Mouse (Mus musculus): Measurements from ENCODE around the gene 1700001J03Rik. TPM values are rescaled to one million over a fixed set of nuclear protein-coding genes. Genes with fewer than 3 reads are reported as not detected.
"Not testable (repeated sequence)": the region's sequence is repeated elsewhere in the genome, so short reads cannot be mapped to it uniquely, and the experiment has no call there.

The 1700001J03Rik gene
- polyA plus RNA-seq, 1 experiment = 2.2 TPM

DNA sequence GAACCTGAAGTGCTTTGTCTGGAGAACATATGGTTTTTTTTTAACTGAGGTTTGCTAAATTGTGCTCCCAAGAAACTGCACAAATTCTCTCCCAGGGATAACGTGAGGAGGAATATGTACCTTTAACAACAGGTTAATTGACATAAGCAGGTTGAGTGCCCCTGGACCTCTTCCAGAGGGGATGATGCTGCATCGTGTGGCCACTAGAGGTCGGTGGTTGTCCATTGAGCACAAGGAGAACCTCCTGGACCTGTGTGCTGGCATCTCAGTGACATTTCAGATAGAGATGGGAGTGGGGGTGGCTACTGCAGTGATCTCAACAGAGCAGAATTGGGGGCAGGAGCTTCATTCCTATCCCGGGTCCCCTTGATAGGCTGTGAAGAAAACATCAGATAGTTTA is 12.4 kb downstream of the 1700001J03Rik start:
- H3K4me1 ChIP-seq (ENCODE audit: control insufficient read depth, insufficient read depth, low read length); H3K27me3 ChIP-seq (ENCODE audit: control insufficient read depth, insufficient read depth, low read length); H3K4me3 ChIP-seq (replicated peaks; ENCODE audit: insufficient read depth, low read depth, low read length); H3K27ac ChIP-seq (ENCODE audit: insufficient read depth, low read length): not testable (repeated sequence)
- DNase-seq = peak; percentile 53 to 54
- peak; percentile 39; the same call in 1 of the 2 replicates for TF ChIP-seq CTCF (IDR thresholded peaks at IDR 0.05; ENCODE audit: borderline replicate concordance, insufficient read depth, low read depth, low read length)
- WGBS = 59% methylated on average over 4 of the region's 4 CpGs

DNA sequence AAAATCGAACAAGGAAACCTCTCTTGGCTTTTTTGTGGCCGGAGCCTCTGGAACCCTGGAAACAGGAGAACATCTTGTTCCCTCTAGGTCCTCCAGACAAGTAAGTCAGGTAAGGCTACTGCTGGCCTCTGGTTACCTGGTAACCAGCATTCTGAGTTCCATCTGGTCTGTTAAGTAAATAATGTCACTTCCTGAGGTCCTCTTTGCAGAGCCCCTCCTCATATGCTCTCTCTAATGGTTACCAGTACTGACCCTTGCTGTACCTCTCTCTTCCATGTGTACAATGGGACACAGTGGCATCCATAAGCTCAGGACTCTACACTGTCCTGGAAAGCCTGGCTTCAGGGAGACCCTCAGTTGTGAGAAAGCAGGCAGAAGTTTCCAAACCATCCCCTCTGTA is 14.5 kb downstream of the 1700001J03Rik start, which contains the start of gene Gm6309:
TSS of gene Gm6309 (minus strand) at position 101 of the 400 bp plus-strand sequence.
- not testable (repeated sequence) for DNase-seq; H3K4me1 ChIP-seq (ENCODE audit: control insufficient read depth, insufficient read depth, low read length); H3K4me3 ChIP-seq (replicated peaks; ENCODE audit: insufficient read depth, low read depth, low read length); H3K27ac ChIP-seq (ENCODE audit: insufficient read depth, low read length); H3K27me3 ChIP-seq (ENCODE audit: control insufficient read depth, insufficient read depth, low read length)
- 77% methylated on average over 2 of the region's 2 CpGs for WGBS

DNA sequence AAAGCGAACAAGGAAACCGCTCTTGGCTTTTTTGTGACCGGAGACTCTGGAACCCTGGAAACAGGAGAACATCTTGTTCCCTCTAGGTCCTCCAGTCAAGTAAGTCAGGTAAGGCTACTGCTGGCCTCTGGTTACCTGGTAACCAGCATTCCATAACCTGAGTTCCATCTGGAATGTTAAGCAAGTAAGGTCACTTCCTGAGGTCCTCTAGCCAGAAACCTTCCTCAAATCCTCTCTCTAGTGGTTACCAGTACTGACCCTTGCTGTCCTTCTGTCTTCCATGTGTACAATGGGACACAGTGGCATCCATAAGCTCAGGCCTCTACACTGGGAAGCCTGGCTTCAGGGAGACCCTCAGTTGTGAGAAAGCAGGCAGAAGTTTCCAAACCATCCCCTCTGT is 24.7 kb downstream of the 1700001J03Rik start, which contains the start of gene Gm5565:
TSS of gene Gm5565 (minus strand) at position 101 of the 400 bp plus-strand sequence.
- DNase-seq; H3K4me1 ChIP-seq (ENCODE audit: control insufficient read depth, insufficient read depth, low read length); H3K27me3 ChIP-seq (ENCODE audit: control insufficient read depth, insufficient read depth, low read length); H3K27ac ChIP-seq (ENCODE audit: insufficient read depth, low read length); H3K4me3 ChIP-seq (replicated peaks; ENCODE audit: insufficient read depth, low read depth, low read length): not testable (repeated sequence)
- WGBS = 96% methylated on average over 3 of the region's 3 CpGs

DNA sequence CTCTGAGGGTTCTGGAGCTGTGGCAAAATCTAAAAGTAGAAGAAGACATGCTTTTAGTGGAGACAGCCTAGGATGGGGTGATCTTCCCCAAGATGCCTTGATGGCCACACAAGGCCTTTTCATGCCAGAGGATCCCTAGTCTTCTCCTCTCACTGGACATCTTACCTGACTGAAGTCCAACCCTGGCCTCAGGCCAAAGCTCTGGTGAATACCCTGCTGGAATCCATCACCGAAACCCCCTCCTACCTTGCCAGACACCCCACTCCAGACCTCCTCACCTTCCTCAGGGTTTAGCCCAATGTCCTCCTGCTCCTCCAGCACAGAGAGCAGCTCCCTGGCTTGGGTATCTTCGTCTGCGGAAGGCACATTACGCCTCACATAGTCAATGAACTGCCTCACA is 26.8 kb downstream of the 1700001J03Rik start:
- not testable (repeated sequence) for H3K27me3 ChIP-seq (ENCODE audit: control insufficient read depth, insufficient read depth, low read length); H3K27ac ChIP-seq (ENCODE audit: insufficient read depth, low read length); H3K4me1 ChIP-seq (ENCODE audit: control insufficient read depth, insufficient read depth, low read length); H3K4me3 ChIP-seq (replicated peaks; ENCODE audit: insufficient read depth, low read depth, low read length); DNase-seq
- 95% methylated on average over 4 of the region's 4 CpGs for WGBS

DNA sequence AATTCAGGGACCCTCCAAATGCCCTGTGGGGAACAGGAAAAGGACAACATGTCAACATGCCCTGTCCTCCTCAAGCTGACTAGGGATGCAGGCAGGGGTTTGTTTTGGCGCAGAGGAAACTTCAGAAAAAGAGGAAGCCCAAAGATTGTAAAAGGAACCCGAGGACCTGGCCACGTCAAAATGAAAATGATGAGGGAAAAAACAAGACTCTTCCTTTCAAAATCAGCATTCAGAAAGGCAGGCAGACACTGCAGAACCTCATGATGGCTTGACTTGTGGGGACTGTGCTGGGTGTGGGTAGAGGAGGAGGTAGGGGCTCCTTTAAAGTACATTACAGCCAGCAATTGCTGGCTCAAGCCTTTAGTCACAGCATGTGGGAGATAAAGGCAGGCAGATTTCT is 34.6 kb downstream of the 1700001J03Rik start:
- TF ChIP-seq CTCF (IDR thresholded peaks at IDR 0.05; ENCODE audit: borderline replicate concordance, insufficient read depth, low read depth, low read length) (no peak), POLR2A (IDR thresholded peaks at IDR 0.05; ENCODE audit: borderline replicate concordance, insufficient read depth, low read length) (no peak)
- no peak for DNase-seq
- H3K4me3 ChIP-seq (replicated peaks; ENCODE audit: insufficient read depth, low read depth, low read length) = no peak overlapping the region
- H3K4me1 ChIP-seq (ENCODE audit: control insufficient read depth, insufficient read depth, low read length) = no peaks in the 10 kb centered on the region
- no peak overlapping the region for H3K27ac ChIP-seq (ENCODE audit: insufficient read depth, low read length)
- no peaks in the 10 kb centered on the region for H3K27me3 ChIP-seq (ENCODE audit: control insufficient read depth, insufficient read depth, low read length)
- WGBS = 63% methylated on average over 3 of the region's 3 CpGs

DNA sequence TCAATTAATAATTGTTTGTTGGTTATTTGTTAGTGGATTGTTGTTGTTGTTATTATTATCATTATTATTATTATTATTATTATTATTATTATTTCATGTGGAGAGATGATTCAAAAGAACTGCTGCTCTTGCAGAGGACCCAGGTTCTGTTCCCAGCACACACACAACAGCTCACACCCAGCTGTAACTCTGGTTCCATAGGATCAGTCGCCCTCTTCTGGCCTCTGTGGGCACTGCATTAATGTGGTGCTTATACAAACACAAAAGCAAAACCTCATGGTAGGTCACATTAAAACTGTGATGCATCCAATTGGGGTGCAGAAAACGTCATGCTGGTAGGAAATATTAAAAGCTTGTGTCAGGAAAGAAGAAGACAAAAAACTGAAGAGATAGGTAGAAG is 37.2 kb downstream of the 1700001J03Rik start:
- Histone ChIP-seq H3K27ac (ENCODE audit: insufficient read depth, low read length) (no peak overlapping the region), H3K4me1 (ENCODE audit: control insufficient read depth, insufficient read depth, low read length) (no peaks in the 10 kb centered on the region), H3K4me3 (replicated peaks; ENCODE audit: insufficient read depth, low read depth, low read length) (no peak overlapping the region), H3K27me3 (ENCODE audit: control insufficient read depth, insufficient read depth, low read length) (no peaks in the 10 kb centered on the region)
- TF ChIP-seq POLR2A (IDR thresholded peaks at IDR 0.05; ENCODE audit: borderline replicate concordance, insufficient read depth, low read length) (no peak), CTCF (IDR thresholded peaks at IDR 0.05; ENCODE audit: borderline replicate concordance, insufficient read depth, low read depth, low read length) (no peak)
- WGBS = 39% methylated on average over 2 of the region's 2 CpGs
- no peak for DNase-seq

Other genes with a start within 250 kb of the 1700001J03Rik start
- gene Cyp3a25, start 175.7 kb downstream of the 1700001J03Rik start, polyA plus RNA-seq (2012; rRNA removed) = not detected in 2 replicates
- not detected in 2 replicates for gene Cyp3a59, start 106.0 kb downstream of the 1700001J03Rik start, polyA plus RNA-seq (2012; rRNA removed)
- not detected in 2 replicates for gene Gm5565, start 24.8 kb downstream of the 1700001J03Rik start, polyA plus RNA-seq (2012; rRNA removed)
- gene Gm6309, start 14.6 kb downstream of the 1700001J03Rik start, polyA plus RNA-seq (2012; rRNA removed) = not detected in 2 replicates
- 67.0 and 68.4 TPM in 2 replicates for gene Rnf6, start 36.3 kb upstream of the 1700001J03Rik start, polyA plus RNA-seq (2012; rRNA removed)
- gene Cdk8, start 45.9 kb upstream of the 1700001J03Rik start, polyA plus RNA-seq (2012; rRNA removed) = 35.3 and 37.5 TPM in 2 replicates
- gene Wasf3, start 199.7 kb upstream of the 1700001J03Rik start, polyA plus RNA-seq (2012; rRNA removed) = 69.2 and 71.4 TPM in 2 replicates

Data from cerebellum, adult 2 months (tissue).